Mouse (Mus musculus): ENCODE results near the gene Cstb.
A peak's percentile ranks its signal among the peaks of the same experiment; 100 is the strongest.

- peak; percentile 90 for TF ChIP-seq POLR2A (IDR thresholded peaks at IDR 0.05; ENCODE audit: insufficient read depth, low read length)
- TF ChIP-seq EP300 (IDR thresholded peaks at IDR 0.05; ENCODE audit: insufficient read depth, low read depth, low read length) = peak; percentile 53; the same call in 1 of the 2 replicates
Measured at GRCm38 (mm10) chr10:78425181-78426041, at the start of gene Cstb.
